Mouse (Mus musculus): ENCODE results near the gene Fsip1. TPM values are rescaled to one million over a fixed set of nuclear protein-coding genes. Genes with fewer than 3 reads are reported as not detected.

Fsip1 gene
- polyA plus RNA-seq, 1 experiment from 2014 or later: 0.42 TPM

- no peaks in the 10 kb centered on the region for H3K36me3 ChIP-seq (ENCODE audit: control insufficient read depth, insufficient read depth, low read length)
- no peak overlapping the region for H3K27ac ChIP-seq (replicated peaks in 1 of 2; ENCODE audit: control insufficient read depth in 1 of 2, insufficient read depth in 1 of 2, low read depth in 2 of 2, low read length in 2 of 2)
- H3K4me2 ChIP-seq (ENCODE audit: low read length): no peak overlapping the region
- ATAC-seq (ENCODE audit: insufficient number of reproducible peaks, insufficient read depth, low FRiP score, low read depth): no peak
- 86% methylated on average over 10 of the region's 10 CpGs for WGBS
- no peak overlapping the region for H3K9ac ChIP-seq (ENCODE audit: low read length)
- 0 out of 2 replicates have a peak, but pooled peaks cover 4% of the 10 kb centered on the region for H3K9me3 ChIP-seq (ENCODE audit: control insufficient read depth, low read length)
- peaks cover 2 to 3% of the 10 kb centered on the region in 2 experiments; a peak in 3 of 4 replicates for H3K4me1 ChIP-seq (ENCODE audit: control insufficient read depth in 2 of 2, insufficient read depth in 2 of 2, low read length in 2 of 2)
- H3K4me3 ChIP-seq (ENCODE audit: control insufficient read depth in 1 of 2, insufficient read depth in 1 of 2, low read depth in 1 of 2, low read length in 2 of 2): no peak overlapping the region
- H3K27me3 ChIP-seq (ENCODE audit: control insufficient read depth, insufficient read depth, low read length): no peaks in the 10 kb centered on the region
Measured at GRCm38 (mm10) chr2:118174558-118175383, 82.0 kb downstream of the Fsip1 start.

- 73% methylated on average over 1 of the region's 1 CpGs for WGBS
- Histone ChIP-seq H3K9ac (ENCODE audit: low read length) (no peak overlapping the region), H3K4me3 (ENCODE audit: control insufficient read depth in 1 of 2, insufficient read depth in 1 of 2, low read depth in 1 of 2, low read length in 2 of 2) (no peak overlapping the region), H3K9me3 (ENCODE audit: control insufficient read depth, low read length) (0 out of 2 replicates have a peak, but pooled peaks cover 4% of the 10 kb centered on the region), H3K27ac (replicated peaks in 1 of 2; ENCODE audit: control insufficient read depth in 1 of 2, insufficient read depth in 1 of 2, low read depth in 2 of 2, low read length in 2 of 2) (no peak overlapping the region), H3K27me3 (ENCODE audit: control insufficient read depth, insufficient read depth, low read length) (no peaks in the 10 kb centered on the region), H3K4me1 (ENCODE audit: control insufficient read depth in 2 of 2, insufficient read depth in 2 of 2, low read length in 2 of 2) (no peaks in the 10 kb centered on the region), H3K36me3 (ENCODE audit: control insufficient read depth, insufficient read depth, low read length) (no peaks in the 10 kb centered on the region), H3K4me2 (ENCODE audit: low read length) (no peak overlapping the region)
- ATAC-seq (ENCODE audit: insufficient number of reproducible peaks, insufficient read depth, low FRiP score, low read depth): no peak
Measured at GRCm38 (mm10) chr2:118168225-118168624, 88.5 kb downstream of the Fsip1 start.

GRCm38 (mm10) chr2:118167731-118168130 lies 89.0 kb downstream of the Fsip1 start:
- ATAC-seq (ENCODE audit: insufficient number of reproducible peaks, insufficient read depth, low FRiP score, low read depth): no peak; the same call in 1 of the 2 replicates
- Histone ChIP-seq H3K9me3 (ENCODE audit: control insufficient read depth, low read length) (0 out of 2 replicates have a peak, but pooled peaks cover 4% of the 10 kb centered on the region), H3K4me3 (ENCODE audit: control insufficient read depth in 1 of 2, insufficient read depth in 1 of 2, low read depth in 1 of 2, low read length in 2 of 2) (no peak overlapping the region), H3K4me2 (ENCODE audit: low read length) (no peak overlapping the region), H3K4me1 (ENCODE audit: control insufficient read depth in 2 of 2, insufficient read depth in 2 of 2, low read length in 2 of 2) (no peaks in the 10 kb centered on the region), H3K27ac (replicated peaks in 1 of 2; ENCODE audit: control insufficient read depth in 1 of 2, insufficient read depth in 1 of 2, low read depth in 2 of 2, low read length in 2 of 2) (no peak overlapping the region), H3K9ac (ENCODE audit: low read length) (no peak overlapping the region), H3K27me3 (ENCODE audit: control insufficient read depth, insufficient read depth, low read length) (no peaks in the 10 kb centered on the region), H3K36me3 (ENCODE audit: control insufficient read depth, insufficient read depth, low read length) (no peaks in the 10 kb centered on the region)
- 54% methylated on average over 4 of the region's 4 CpGs for WGBS

DNA sequence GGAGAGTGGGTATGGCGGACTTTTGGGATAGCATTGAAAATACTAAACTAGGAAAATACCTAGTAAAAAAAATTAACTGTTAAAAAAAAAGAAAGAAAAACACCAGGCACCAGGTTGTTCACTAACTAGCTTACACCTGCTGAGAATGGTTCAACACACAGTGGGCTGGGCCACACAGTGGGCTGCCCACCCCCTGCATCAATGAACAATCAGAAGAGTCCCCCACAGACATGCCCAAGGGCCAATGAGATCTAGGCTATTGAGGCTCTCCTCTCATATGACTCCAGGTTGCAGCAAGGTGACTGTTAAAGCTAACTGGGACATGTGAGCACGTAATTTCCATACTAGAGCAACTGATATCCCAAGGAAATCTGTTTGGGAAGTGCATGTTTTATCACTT lies 91.1 kb downstream of the Fsip1 start:
- Histone ChIP-seq H3K36me3 (ENCODE audit: control insufficient read depth, insufficient read depth, low read length) (no peaks in the 10 kb centered on the region), H3K9me3 (ENCODE audit: control insufficient read depth, low read length) (0 out of 2 replicates have a peak, but pooled peaks cover 4% of the 10 kb centered on the region), H3K4me3 (ENCODE audit: control insufficient read depth in 1 of 2, insufficient read depth in 1 of 2, low read depth in 1 of 2, low read length in 2 of 2) (no peak overlapping the region), H3K9ac (ENCODE audit: low read length) (no peak overlapping the region), H3K4me1 (ENCODE audit: control insufficient read depth in 2 of 2, insufficient read depth in 2 of 2, low read length in 2 of 2) (peaks cover under 1 to 4% of the 10 kb centered on the region in 2 experiments; a peak in 2 of 4 replicates), H3K27me3 (ENCODE audit: control insufficient read depth, insufficient read depth, low read length) (no peaks in the 10 kb centered on the region), H3K4me2 (ENCODE audit: low read length) (no peak overlapping the region), H3K27ac (replicated peaks in 1 of 2; ENCODE audit: control insufficient read depth in 1 of 2, insufficient read depth in 1 of 2, low read depth in 2 of 2, low read length in 2 of 2) (no peak overlapping the region)
- 85% methylated on average over 2 of the region's 2 CpGs for WGBS
- no peak for ATAC-seq (ENCODE audit: insufficient number of reproducible peaks, insufficient read depth, low FRiP score, low read depth)

DNA sequence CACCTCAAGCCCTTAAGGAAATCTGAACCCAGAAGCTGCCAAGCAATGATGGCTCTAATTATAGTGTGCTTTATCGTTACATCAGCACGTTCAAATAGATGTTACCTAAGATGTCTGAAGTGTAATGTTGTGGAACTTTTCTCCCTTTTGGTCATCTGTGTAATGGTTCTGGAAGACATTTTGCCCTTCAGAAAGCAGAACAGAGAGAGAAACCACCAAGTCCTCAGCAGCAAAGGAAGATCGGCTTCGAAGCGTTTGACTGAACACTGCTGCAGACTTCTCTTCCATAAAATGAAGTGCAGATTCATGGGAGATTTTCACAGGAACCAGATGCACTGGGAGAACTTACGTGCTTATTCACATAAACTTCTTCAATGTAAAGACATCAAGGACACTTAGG lies 92.6 kb downstream of the Fsip1 start:
- 87% methylated on average over 6 of the region's 6 CpGs for WGBS
- Histone ChIP-seq H3K36me3 (ENCODE audit: control insufficient read depth, insufficient read depth, low read length) (no peaks in the 10 kb centered on the region), H3K9me3 (ENCODE audit: control insufficient read depth, low read length) (no peaks in the 10 kb centered on the region), H3K27ac (replicated peaks in 1 of 2; ENCODE audit: control insufficient read depth in 1 of 2, insufficient read depth in 1 of 2, low read depth in 2 of 2, low read length in 2 of 2) (no peak overlapping the region), H3K9ac (ENCODE audit: low read length) (no peak overlapping the region), H3K4me3 (ENCODE audit: control insufficient read depth in 1 of 2, insufficient read depth in 1 of 2, low read depth in 1 of 2, low read length in 2 of 2) (no peak overlapping the region), H3K27me3 (ENCODE audit: control insufficient read depth, insufficient read depth, low read length) (no peaks in the 10 kb centered on the region), H3K4me2 (ENCODE audit: low read length) (no peak overlapping the region), H3K4me1 (ENCODE audit: control insufficient read depth in 2 of 2, insufficient read depth in 2 of 2, low read length in 2 of 2) (peaks cover 5 to 18% of the 10 kb centered on the region in 2 experiments; a peak in 3 of 4 replicates)
- ATAC-seq (ENCODE audit: insufficient number of reproducible peaks, insufficient read depth, low FRiP score, low read depth): no peak

DNA sequence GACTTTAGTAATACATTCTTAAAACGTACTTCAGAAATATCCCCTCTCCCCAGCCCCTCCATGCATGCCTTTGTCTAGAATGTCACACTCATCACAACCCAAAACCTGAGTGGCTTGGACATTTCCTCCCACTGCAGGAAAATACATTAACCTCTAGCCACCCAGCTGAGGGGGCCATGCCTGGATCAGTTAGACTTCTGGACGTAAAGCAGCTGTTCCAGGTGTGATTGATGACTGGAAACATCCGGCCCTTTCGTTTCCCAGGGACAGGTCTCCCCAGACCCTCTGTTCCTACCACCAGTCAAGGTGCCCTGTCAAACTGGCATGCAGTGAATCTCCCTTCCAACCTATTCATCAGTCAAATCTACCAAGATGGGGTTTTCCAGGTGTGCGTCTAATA lies 94.3 kb downstream of the Fsip1 start:
- Histone ChIP-seq H3K9ac (ENCODE audit: low read length) (no peak overlapping the region), H3K27ac (replicated peaks in 1 of 2; ENCODE audit: control insufficient read depth in 1 of 2, insufficient read depth in 1 of 2, low read depth in 2 of 2, low read length in 2 of 2) (no peak overlapping the region), H3K4me3 (ENCODE audit: control insufficient read depth in 1 of 2, insufficient read depth in 1 of 2, low read depth in 1 of 2, low read length in 2 of 2) (no peak overlapping the region), H3K4me1 (ENCODE audit: control insufficient read depth in 2 of 2, insufficient read depth in 2 of 2, low read length in 2 of 2) (peaks cover 5 to 18% of the 10 kb centered on the region in 2 experiments; a peak in 3 of 4 replicates), H3K9me3 (ENCODE audit: control insufficient read depth, low read length) (no peaks in the 10 kb centered on the region), H3K36me3 (ENCODE audit: control insufficient read depth, insufficient read depth, low read length) (no peaks in the 10 kb centered on the region), H3K4me2 (ENCODE audit: low read length) (no peak overlapping the region), H3K27me3 (ENCODE audit: control insufficient read depth, insufficient read depth, low read length) (no peaks in the 10 kb centered on the region)
- WGBS: 71% methylated on average over 5 of the region's 5 CpGs
- ATAC-seq (ENCODE audit: insufficient number of reproducible peaks, insufficient read depth, low FRiP score, low read depth): no peak

GRCm38 (mm10) chr2:118160991-118161390 lies 95.8 kb downstream of the Fsip1 start:
- H3K4me3 ChIP-seq (ENCODE audit: control insufficient read depth in 1 of 2, insufficient read depth in 1 of 2, low read depth in 1 of 2, low read length in 2 of 2): no peak overlapping the region
- no peaks in the 10 kb centered on the region for H3K36me3 ChIP-seq (ENCODE audit: control insufficient read depth, insufficient read depth, low read length)
- no peak overlapping the region for H3K9ac ChIP-seq (ENCODE audit: low read length)
- no peaks in the 10 kb centered on the region for H3K27me3 ChIP-seq (ENCODE audit: control insufficient read depth, insufficient read depth, low read length)
- H3K4me2 ChIP-seq (ENCODE audit: low read length): no peak overlapping the region
- no peaks in the 10 kb centered on the region for H3K9me3 ChIP-seq (ENCODE audit: control insufficient read depth, low read length)
- WGBS: 84% methylated on average over 2 of the region's 2 CpGs
- peaks cover 5 to 18% of the 10 kb centered on the region in 2 experiments; a peak in 3 of 4 replicates for H3K4me1 ChIP-seq (ENCODE audit: control insufficient read depth in 2 of 2, insufficient read depth in 2 of 2, low read length in 2 of 2)
- H3K27ac ChIP-seq (replicated peaks in 1 of 2; ENCODE audit: control insufficient read depth in 1 of 2, insufficient read depth in 1 of 2, low read depth in 2 of 2, low read length in 2 of 2): no peak overlapping the region
- no peak for ATAC-seq (ENCODE audit: insufficient number of reproducible peaks, insufficient read depth, low FRiP score, low read depth)

Measured in heart, embryonic 14.5 days (tissue).